Mouse (Mus musculus) kidney, adult 2 months (tissue): Measurements from ENCODE around the gene Gm21860.
"Not testable (repeated sequence)": the region's sequence is repeated elsewhere in the genome, so short reads cannot be mapped to it uniquely, and the experiment has no call there.

Experiments used
- CTCF ChIP-seq: fragments of 200-500 bp; conservative IDR thresholded peaks from 2 replicates; pipeline ENCODE4 v1.5.1; 2011; ENCODE audit warnings: low read depth, mild to moderate bottlenecking, control low read depth, low read length, moderate library complexity, mixed read lengths; ENCODE audit not compliant: insufficient read depth, insufficient read length
- POLR2A ChIP-seq: fragments of 200-500 bp; IDR thresholded peaks from one replicate; pipeline ENCODE4 v1.6.1; 2011; ENCODE audit warnings: low read depth, low read length, control low read depth

DNA sequence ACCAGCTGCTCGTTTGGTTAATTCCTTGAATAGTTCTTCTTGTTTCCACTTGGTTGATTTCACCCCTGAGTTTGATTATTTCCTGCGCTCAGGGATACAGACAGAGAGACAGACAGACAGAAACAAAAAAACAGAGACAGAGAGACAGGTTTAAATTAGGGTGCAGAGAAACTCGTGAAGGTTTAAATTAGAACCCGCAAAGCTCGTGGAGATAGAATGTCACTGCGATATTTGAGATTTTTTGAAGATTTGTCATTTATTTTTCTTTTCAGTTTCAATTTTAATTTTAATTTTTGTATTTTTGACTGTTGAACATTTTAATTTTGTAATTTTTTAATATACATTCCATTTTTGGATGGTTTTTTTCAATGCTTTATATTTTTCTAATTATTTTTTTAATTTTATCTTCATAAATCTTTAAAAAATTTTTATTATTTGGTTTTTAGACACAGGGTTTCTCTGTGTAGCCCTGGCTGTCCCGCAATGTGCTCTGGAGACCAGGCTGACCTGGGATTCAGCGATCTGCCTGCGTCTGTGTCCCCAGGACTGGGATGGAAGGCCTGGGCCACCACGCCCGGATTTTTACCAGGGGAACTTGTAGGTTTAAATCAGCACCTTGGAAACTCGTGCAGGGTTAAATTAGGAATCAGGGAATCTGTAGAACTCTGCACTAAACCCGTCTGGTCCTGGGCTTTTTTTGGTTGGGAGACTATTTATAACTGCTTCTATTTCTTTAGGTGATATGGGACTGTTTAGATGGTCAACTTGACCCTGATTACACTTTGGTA is 27.3 kb downstream of the Gm21860 start:
- not testable (repeated sequence) for TF ChIP-seq CTCF, POLR2A
